Mouse (Mus musculus) forebrain, embryonic 16.5 days (tissue): ENCODE measurements at regions not wholly inside any gene's neighbourhood (a gene's known extent, or its start where the extent isn't known, plus 50 kb on each side); places are given as distances from the start of the nearest gene placed in this dataset.

Experiments used
- ATAC-seq: fragments of 200-750 bp; cut with Nextera tagmentation; 2 replicates; pipeline ENCODE4 v1.8.0; 2017; ENCODE audit warnings: mild to moderate bottlenecking, moderate library complexity
- H3K27ac ChIP-seq: fragments of 300-500 bp; sonication (generic); 2 replicates; pipeline ENCODE4 v1.5.1; 2014; ENCODE audit warnings: low read length, control low read depth
- H3K27me3 ChIP-seq: fragments of 300-500 bp; sonication (generic); replicated peaks from 2 replicates; pipeline ENCODE4 v1.6.1; 2014; ENCODE audit warnings: low read length; ENCODE audit not compliant: control insufficient read depth, insufficient read depth
- H3K36me3 ChIP-seq: fragments of 300-500 bp; sonication (generic); 2 replicates; pipeline ENCODE4 v1.6.1; 2014; ENCODE audit not compliant: control insufficient read depth, insufficient read depth
- H3K4me1 ChIP-seq: fragments of 300-500 bp; sonication (generic); replicated peaks from 2 replicates; pipeline ENCODE4 v1.6.1; 2014; ENCODE audit warnings: low read length; ENCODE audit not compliant: control insufficient read depth, insufficient read depth
- H3K4me2 ChIP-seq: fragments of 300-500 bp; sonication (generic); 2 replicates; pipeline ENCODE4 v1.6.1; 2014; ENCODE audit warnings: mild to moderate bottlenecking, low read length, control low read depth
- H3K4me3 ChIP-seq: fragments of 300-500 bp; sonication (generic); replicated peaks from 2 replicates; pipeline ENCODE4 v1.5.1; 2014; ENCODE audit warnings: mild to moderate bottlenecking, low read length, control low read depth
- H3K9ac ChIP-seq: fragments of 300-500 bp; sonication (generic); replicated peaks from 2 replicates; pipeline ENCODE4 v1.6.1; 2014; ENCODE audit warnings: low read depth, low read length, control low read depth
- H3K9me3 ChIP-seq: fragments of 300-500 bp; sonication (generic); 2 replicates; pipeline ENCODE4 v1.6.1; 2016; ENCODE audit warnings: low read length; ENCODE audit not compliant: control insufficient read depth
- WGBS: fragments of 180-500 bp; shearing (Covaris S2); extraction: QIAGEN DNeasy Blood & Tissue Kit; methylation state at CpG from one replicate; pipeline ENCODE4 v1.1.7; 2014; 5-methylcytosine and 5-hydroxymethylcytosine counted together

- Histone ChIP-seq H3K4me1 (no peaks in the 10 kb centered on the region), H3K27me3 (no peaks in the 10 kb centered on the region), H3K9me3 (no peaks in the 10 kb centered on the region), H3K36me3 (no peaks in the 10 kb centered on the region), H3K4me2 (no peak overlapping the region), H3K4me3 (no peak overlapping the region), H3K9ac (no peak overlapping the region), H3K27ac (no peak overlapping the region)
- ATAC-seq: no peak
- whole genome bisulfite sequencing: 75% methylated on average over 5 of the region's 5 CpGs
Observed at GRCm38 (mm10) chr4:58698828-58699227, 88.7 kb downstream of the Olfr267 start.

GRCm38 (mm10) chr4:58696684-58697083 lies 90.8 kb downstream of the Olfr267 start:
- H3K4me2 ChIP-seq: no peak overlapping the region
- no peak overlapping the region for H3K9ac ChIP-seq
- H3K27ac ChIP-seq: no peak overlapping the region
- H3K4me1 ChIP-seq: no peaks in the 10 kb centered on the region
- no peaks in the 10 kb centered on the region for H3K27me3 ChIP-seq
- no peaks in the 10 kb centered on the region for H3K36me3 ChIP-seq
- no peak overlapping the region for H3K4me3 ChIP-seq
- ATAC-seq: no peak
- WGBS: 67% methylated on average over 4 of the region's 4 CpGs
- no peaks in the 10 kb centered on the region for H3K9me3 ChIP-seq

GRCm38 (mm10) chr4:58695281-58695680 lies 92.2 kb downstream of the Olfr267 start:
- WGBS: 68% methylated on average over 6 of the region's 6 CpGs
- H3K9me3 ChIP-seq: no peaks in the 10 kb centered on the region
- H3K9ac ChIP-seq: no peak overlapping the region
- no peak overlapping the region for H3K27ac ChIP-seq
- H3K4me3 ChIP-seq: no peak overlapping the region
- H3K4me2 ChIP-seq: no peak overlapping the region
- no peaks in the 10 kb centered on the region for H3K36me3 ChIP-seq
- H3K27me3 ChIP-seq: no peaks in the 10 kb centered on the region
- no peaks in the 10 kb centered on the region for H3K4me1 ChIP-seq
- no peak for ATAC-seq

GRCm38 (mm10) chr4:58693018-58693417 lies 94.5 kb downstream of the Olfr267 start:
- H3K36me3 ChIP-seq: no peaks in the 10 kb centered on the region
- no peak overlapping the region for H3K4me2 ChIP-seq
- H3K4me3 ChIP-seq: no peak overlapping the region
- ATAC-seq: no peak
- no peaks in the 10 kb centered on the region for H3K9me3 ChIP-seq
- WGBS: 89% methylated on average over 6 of the region's 6 CpGs
- no peaks in the 10 kb centered on the region for H3K4me1 ChIP-seq
- H3K27ac ChIP-seq: no peak overlapping the region
- no peaks in the 10 kb centered on the region for H3K27me3 ChIP-seq
- H3K9ac ChIP-seq: no peak overlapping the region

GRCm38 (mm10) chr4:58681926-58682325 lies 105.6 kb downstream of the Olfr267 start:
- no peak for ATAC-seq
- H3K9me3 ChIP-seq: no peaks in the 10 kb centered on the region
- H3K27ac ChIP-seq: no peak overlapping the region
- H3K27me3 ChIP-seq: no peaks in the 10 kb centered on the region
- H3K4me3 ChIP-seq: no peak overlapping the region
- H3K36me3 ChIP-seq: no peaks in the 10 kb centered on the region
- H3K4me1 ChIP-seq: 0 out of 2 replicates have a peak, but pooled peaks cover 2% of the 10 kb centered on the region
- H3K4me2 ChIP-seq: no peak overlapping the region
- WGBS: 95% methylated on average over 4 of the region's 4 CpGs
- no peak overlapping the region for H3K9ac ChIP-seq

GRCm38 (mm10) chr4:58677701-58678385 lies 109.7 kb downstream of the Olfr267 start:
- no peak overlapping the region for H3K4me3 ChIP-seq
- 17% methylated on average over 6 of the region's 6 CpGs for WGBS
- 0 out of 2 replicates have a peak, but pooled peaks cover 2% of the 10 kb centered on the region for H3K4me1 ChIP-seq
- no peak for ATAC-seq
- no peaks in the 10 kb centered on the region for H3K9me3 ChIP-seq
- H3K9ac ChIP-seq: no peak overlapping the region
- H3K36me3 ChIP-seq: no peaks in the 10 kb centered on the region
- H3K27ac ChIP-seq: no peak overlapping the region
- H3K4me2 ChIP-seq: no peak overlapping the region
- H3K27me3 ChIP-seq: no peaks in the 10 kb centered on the region

GRCm38 (mm10) chr4:58671406-58672035 lies 116.0 kb downstream of the Olfr267 start:
- Histone ChIP-seq H3K27ac (no peak overlapping the region), H3K36me3 (no peaks in the 10 kb centered on the region), H3K4me3 (no peak overlapping the region), H3K4me1 (peaks cover 15% of the 10 kb centered on the region), H3K9ac (no peak overlapping the region), H3K9me3 (no peaks in the 10 kb centered on the region), H3K4me2 (peak overlapping the region; percentile 25), H3K27me3 (no peaks in the 10 kb centered on the region)
- ATAC-seq: no peak
- 29% methylated on average over 14 of the region's 14 CpGs for WGBS

- Histone ChIP-seq H3K27ac (0 out of 2 replicates have a peak overlapping the region, but pooled peaks have one; percentile 18), H3K4me2 (peak overlapping the region; percentile 40), H3K36me3 (no peaks in the 10 kb centered on the region), H3K4me1 (peaks cover 15% of the 10 kb centered on the region), H3K27me3 (no peaks in the 10 kb centered on the region), H3K9ac (no peak overlapping the region), H3K4me3 (no peak overlapping the region), H3K9me3 (no peaks in the 10 kb centered on the region)
- WGBS: 0% methylated on average over 6 of the region's 6 CpGs
- ATAC-seq: peak; percentile 67
Observed at GRCm38 (mm10) chr4:58670906-58671250, 116.6 kb downstream of the Olfr267 start.

GRCm38 (mm10) chr4:58670107-58670905 lies 116.6 kb upstream of the Lpar1 start:
- Histone ChIP-seq H3K4me2 (peak overlapping the region; percentile 40), H3K36me3 (no peaks in the 10 kb centered on the region), H3K27ac (peak overlapping the region; percentile 18; the same call in 1 of the 2 replicates), H3K9me3 (no peaks in the 10 kb centered on the region), H3K4me3 (no peak overlapping the region), H3K27me3 (no peaks in the 10 kb centered on the region), H3K4me1 (peaks cover 15% of the 10 kb centered on the region), H3K9ac (no peak overlapping the region)
- 4% methylated on average over 15 of the region's 15 CpGs for WGBS
- ATAC-seq: peak; percentile 90
